Mouse (Mus musculus) right cerebral cortex, postnatal 4 days (tissue): Measurements from ENCODE around the gene Lrfn2.

Source experiments
- DNase-seq: peaks from one replicate; pipeline ENCODE4 v3.0.0-alpha.2; 2022

Lrfn2 gene

DNA sequence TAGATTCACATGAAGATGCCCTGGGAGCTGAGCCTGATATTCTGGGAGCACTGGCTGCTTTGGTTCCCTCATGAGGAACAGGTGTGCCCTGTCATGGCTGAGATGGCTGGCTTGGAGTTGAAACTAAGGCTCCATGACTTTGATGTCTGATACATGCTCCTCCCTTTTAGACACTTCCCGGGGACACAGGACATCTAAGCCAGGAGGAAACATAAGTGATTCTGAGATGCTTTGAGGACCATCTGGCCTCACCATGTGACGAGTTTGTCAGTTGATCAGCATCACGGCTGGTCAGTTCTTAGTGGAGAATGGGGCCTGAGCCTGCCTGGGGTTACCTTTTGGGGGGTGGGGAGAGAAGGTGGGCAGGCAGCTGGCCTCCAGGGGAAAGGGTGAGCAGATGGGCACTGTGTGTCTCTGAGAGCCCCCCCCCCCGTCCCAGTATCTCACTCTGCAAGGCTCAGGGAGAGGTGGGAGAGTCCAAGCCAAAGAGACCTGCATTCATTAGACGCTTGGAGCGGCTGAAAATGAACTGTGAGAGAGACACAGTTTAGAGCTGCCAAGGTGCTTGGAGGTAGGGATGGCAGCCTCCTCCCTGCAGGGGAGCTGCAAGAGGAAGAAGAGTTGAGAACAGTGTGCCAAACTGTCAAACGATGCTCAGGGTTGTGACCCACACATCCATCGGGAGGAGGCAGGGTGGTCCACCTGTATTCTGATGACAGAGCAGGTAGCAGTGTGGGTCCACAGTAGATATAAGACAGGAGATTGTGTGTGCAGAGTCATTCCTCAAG lies 105.2 kb downstream of the Lrfn2 start:
- no peak for DNase-seq

- peak; percentile 25 for DNase-seq
Measured at GRCm38 (mm10) chr17:49043806-49044640, 111.8 kb downstream of the Lrfn2 start.

GRCm38 (mm10) chr17:49047921-49048320 lies 115.7 kb downstream of the Lrfn2 start:
- no peak for DNase-seq

DNA sequence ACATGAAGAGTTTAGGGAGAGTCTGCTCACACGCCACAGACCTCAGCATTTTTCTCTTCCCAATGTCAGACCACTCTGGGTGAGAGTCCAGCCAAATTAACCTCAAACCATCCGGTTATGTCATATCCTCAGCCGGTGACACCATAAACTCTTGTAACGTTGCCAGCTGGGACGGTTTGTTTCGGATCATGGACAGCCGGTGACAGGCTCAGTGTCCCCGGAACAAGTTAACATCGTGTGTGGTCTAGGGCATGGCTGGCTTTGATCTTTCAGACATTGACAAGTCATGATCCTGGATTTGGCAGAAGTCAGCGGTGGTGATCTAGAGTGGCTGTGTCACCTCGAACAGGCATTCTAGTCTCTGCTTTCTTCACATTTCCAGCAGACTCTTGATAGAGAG lies 119.1 kb downstream of the Lrfn2 start:
- DNase-seq: no peak

GRCm38 (mm10) chr17:49061141-49061540 lies 129.0 kb downstream of the Lrfn2 start:
- no peak for DNase-seq

DNA sequence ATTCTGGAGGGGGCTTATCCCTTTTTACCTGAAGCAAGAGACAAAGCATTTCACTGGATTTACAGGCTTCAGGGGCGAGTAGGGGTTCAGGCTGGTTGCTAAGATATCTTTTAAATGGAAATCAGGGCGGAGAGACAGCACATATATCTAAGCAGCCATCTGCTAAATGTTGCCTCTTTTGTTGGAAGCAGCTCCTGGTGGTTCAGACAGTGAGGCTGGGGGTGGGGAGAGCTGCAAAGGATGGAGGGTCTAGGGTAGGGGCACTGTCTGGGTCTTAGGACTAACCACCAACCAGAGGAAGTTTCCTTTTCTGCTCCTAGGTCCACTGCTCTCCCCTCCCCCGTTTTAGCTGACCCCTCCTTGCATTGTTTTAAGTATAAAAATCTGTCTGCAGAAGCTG lies 131.6 kb downstream of the Lrfn2 start:
- peak; percentile 33 for DNase-seq

DNA sequence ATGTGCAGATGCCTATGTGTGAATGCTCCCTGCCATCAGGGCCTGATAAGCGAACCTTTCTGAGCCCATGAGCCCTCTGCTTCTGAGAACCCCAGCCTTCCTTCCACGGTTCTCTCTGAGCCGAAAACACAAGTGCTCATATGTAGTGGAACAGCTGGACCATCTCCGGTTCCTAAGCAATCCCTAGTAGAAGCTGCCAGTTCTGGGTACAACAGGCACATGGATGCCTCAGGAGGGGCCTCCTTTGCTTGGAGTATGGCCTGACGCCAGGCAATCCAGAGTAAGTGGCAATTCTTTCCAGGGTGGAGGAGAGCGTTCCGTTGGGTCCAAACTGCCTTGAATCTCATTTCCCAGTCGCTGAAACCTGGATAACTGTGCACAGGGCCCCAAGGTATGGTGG lies 132.3 kb downstream of the Lrfn2 start:
- DNase-seq: peak; percentile 60

DNA sequence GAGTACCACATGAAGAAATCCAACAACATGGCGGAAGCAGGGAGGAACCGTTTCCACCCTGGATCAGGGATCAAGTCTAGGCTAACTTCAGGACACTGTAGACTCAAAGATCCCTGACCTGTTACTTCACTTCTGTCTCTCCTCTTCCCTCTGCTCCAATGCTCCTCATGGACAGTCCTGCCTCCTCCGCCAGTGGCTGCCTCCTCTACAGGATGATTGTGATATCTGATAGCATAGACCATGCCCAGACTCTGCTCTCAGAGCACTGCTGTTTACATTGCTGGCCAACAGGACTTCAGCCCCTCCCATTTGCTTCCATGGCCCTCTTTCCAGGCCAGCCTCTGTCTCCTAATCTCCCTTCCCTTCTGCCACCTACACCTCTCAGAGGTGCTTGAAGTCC lies 132.9 kb downstream of the Lrfn2 start:
- DNase-seq: no peak

GRCm38 (mm10) chr17:49066748-49067147 lies 134.6 kb downstream of the Lrfn2 start:
- no peak for DNase-seq

DNA sequence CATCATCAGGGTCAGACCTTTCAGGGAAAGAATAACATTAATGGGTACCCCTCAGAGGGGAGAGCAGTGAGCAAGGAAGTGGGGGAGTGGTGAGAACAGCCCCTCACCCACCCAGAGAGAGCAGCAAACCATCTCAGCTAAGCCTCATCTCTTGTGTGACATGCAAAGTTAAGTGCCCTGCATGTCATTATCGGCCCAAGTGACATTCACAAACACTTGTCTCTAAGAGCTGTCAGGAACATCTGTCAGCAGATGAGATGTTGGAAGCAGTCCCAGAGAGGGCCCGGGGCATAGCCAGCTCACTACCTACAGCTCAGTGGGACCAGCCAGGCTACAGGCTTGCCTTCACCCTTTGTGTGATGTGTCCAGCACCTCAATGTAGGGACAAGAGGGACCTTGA lies 146.0 kb downstream of the Lrfn2 start:
- no peak for DNase-seq

GRCm38 (mm10) chr17:49079647-49080046 lies 147.5 kb downstream of the Lrfn2 start:
- no peak for DNase-seq

- DNase-seq: peak; percentile 55
Measured at GRCm38 (mm10) chr17:49083594-49084380, 151.6 kb downstream of the Lrfn2 start.

GRCm38 (mm10) chr17:49085111-49085510 lies 152.9 kb downstream of the Lrfn2 start:
- no peak for DNase-seq

GRCm38 (mm10) chr17:49096781-49097544 lies 164.8 kb downstream of the Lrfn2 start:
- DNase-seq: no peak

DNA sequence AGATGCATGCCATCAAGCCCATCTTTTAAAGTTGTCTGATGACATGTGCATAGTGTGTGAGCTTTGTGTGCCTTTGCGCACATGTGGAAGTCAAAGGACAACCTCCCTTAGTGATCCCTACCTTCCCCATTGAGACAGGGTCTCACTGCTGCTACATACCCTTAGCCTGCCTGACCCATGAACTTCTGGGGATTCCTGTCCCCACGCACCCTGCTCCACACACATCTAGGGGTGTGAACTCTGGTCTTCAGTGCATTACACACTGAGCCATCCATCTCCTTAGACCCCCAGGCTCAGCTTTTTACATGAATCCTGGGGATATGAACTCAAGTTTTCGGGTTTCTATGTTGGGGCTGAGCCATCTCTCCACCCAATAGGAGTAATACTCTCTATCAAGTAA lies 179.2 kb downstream of the Lrfn2 start:
- no peak for DNase-seq

GRCm38 (mm10) chr17:49111911-49112310 lies 179.7 kb downstream of the Lrfn2 start:
- DNase-seq: no peak

DNA sequence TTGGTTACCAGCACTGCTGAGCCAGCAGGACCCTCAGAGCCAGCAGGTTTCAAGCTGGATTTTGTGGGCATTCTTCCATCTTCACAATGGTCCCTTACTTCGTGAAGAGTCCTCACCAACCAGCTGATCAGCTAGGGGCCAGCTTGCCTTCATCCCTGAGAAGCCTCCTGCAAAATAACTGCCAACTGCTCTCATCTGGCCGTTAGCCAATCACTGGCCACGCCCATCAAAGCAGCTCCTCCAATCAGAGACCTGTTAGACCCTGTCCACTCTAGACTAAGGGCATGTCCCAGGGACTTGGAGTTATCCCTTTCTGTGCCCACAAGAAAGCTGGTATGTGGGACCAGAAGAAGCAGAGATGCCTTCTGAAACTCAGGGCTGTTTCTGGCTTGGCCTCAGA lies 181.2 kb downstream of the Lrfn2 start:
- DNase-seq: no peak

GRCm38 (mm10) chr17:49124166-49124565 lies 192.0 kb downstream of the Lrfn2 start:
- no peak for DNase-seq

DNA sequence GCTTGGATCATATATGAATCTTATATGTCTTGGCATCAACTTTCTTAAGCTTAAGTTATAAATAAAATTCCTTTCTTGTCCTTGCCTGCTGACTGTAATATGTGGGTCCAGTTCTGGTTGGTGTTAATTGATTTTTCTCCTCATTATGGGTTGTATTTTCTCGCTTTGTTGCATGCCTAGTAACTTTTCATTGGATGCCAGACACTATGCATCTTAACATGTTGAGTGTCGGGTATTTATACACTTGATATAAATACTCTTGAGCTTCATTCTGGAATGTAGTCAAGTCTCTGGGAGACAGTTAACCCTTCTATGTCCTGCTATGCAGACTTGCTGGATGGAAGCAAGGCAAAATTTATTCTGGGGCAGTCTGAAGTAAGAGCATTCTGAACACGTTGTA lies 192.5 kb downstream of the Lrfn2 start:
- no peak for DNase-seq
